Mouse (Mus musculus): ENCODE data around the gene Iqcf4.
"Not testable (repeated sequence)": the region's sequence is repeated elsewhere in the genome, so short reads cannot be mapped to it uniquely, and the experiment has no call there.

Iqcf4 gene

DNA sequence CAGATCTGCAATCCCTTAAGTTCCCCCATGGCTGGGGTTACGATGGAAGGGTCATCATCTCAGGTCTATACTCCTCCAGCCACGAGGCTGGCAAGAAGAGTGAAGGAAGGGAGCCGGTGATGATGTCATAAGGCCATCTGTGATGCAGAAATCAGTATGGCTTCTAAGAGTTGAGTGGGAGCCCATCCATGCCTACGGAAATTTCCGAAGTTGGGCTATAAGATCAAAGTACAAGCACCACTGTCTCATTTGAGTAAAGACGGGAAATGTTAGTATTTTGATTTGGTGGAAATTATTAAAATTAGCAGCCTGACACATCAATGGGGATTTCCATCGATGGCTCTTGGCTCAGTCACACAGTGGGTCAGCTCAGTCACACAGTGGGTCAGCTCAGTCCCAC lies at the start of gene Iqcf4:
Gene Iqcf4 (minus strand): TSS at position 101 of the 400 bp plus-strand sequence.
- DNase-seq (ENCODE audit: low read depth, low spot score), result no peak

DNA sequence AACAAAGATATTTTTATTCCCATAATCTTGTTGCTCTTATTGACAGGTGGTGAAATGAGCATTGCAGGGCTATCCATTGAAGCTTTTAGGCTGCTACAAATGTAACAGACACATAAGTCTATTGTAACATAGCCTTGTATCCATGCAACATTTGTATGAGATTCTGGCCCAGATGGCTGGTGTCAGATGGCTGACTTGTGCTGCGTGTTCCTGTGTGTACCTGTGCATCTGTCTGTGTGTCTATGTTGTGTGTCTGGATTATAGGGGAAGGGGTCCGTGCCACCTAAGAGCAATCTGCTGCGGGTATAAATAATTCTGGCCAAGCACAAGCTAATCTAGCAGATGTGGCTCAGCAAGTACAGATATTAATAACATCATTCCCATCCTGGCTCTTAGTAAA lies 46.7 kb upstream of the Iqcf4 start:
- no peak for DNase-seq (ENCODE audit: low read depth, low spot score)

DNA sequence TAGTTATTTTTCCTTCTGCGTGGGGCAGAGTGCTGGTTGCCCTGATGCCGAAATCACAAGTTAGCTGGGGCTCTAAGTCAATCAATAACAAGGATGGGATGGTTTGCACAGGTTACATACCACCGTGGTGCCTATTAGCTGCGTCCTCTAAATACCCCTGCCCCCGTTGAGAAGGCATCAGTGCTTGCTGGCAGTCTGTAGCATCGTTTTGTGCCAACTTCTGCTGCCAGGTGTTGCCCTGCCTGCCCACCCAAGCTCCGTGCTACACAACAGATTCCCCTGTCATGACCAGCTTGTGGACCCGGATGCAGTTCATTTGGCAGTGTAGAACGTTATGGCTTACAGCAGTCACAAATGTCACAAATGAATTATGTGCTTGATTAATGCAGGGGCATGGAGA lies 45.5 kb upstream of the Iqcf4 start:
- DNase-seq (ENCODE audit: low read depth, low spot score), result no peak

DNA sequence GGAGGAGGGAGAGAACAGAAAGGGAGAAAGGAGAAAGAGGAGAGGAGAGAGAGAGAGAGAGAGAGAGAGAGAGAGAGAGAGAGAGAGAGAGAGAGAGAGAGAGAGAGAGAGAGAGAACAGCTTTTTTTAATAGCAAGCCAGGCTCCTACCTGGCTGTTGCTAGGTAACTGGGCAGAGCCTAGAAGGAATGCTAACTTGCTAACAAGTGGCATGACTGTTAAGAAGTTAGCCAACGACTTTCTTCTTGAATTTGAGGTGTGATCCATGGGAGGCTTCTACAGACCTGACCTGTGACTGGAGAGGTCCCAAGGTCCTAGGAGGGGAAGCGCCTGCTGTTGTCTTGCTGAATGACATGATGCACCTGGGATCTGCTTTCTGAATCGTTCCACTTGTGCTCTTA lies 43.8 kb upstream of the Iqcf4 start:
- no peak for DNase-seq (ENCODE audit: low read depth, low spot score)

DNA sequence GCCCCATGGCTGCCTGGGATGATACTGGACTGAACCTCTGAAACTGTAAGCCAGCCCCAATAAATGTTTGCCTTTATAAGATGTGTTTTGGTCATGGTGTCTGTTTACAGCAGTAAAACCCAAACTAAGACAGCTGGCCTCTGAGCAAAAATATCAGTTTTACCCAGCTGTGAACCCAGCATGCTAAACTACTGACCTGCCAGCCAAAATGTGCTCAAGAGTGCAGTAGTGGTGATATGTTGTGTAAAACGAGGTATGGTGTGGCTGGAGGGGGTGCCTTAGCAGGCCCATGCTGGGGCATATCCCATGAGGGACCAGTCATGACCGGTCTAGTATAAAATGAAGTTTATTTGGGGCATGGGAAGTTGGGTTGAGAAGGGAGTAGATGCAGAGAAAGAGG lies 43.2 kb upstream of the Iqcf4 start:
- DNase-seq (ENCODE audit: low read depth, low spot score), result no peak

DNA sequence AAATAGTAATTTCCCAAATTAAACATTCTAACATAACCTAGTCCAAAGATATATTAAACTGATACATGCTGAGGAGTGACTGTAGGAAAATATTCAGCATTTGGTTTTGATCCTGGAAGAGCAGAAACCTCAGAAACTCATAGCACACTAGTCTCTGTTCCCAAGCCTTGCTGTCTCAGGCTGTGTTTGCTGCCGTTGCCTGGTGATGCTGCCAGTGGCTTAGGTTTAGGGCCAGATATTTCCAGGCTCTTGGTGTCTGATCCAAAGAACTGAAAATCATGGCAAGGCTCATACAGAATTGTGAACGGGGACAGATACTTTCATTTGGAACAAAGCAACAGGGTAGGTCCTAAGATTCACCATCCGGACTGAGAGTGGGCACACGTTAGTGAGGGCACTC lies 39.9 kb upstream of the Iqcf4 start:
- no peak for DNase-seq (ENCODE audit: low read depth, low spot score)

DNA sequence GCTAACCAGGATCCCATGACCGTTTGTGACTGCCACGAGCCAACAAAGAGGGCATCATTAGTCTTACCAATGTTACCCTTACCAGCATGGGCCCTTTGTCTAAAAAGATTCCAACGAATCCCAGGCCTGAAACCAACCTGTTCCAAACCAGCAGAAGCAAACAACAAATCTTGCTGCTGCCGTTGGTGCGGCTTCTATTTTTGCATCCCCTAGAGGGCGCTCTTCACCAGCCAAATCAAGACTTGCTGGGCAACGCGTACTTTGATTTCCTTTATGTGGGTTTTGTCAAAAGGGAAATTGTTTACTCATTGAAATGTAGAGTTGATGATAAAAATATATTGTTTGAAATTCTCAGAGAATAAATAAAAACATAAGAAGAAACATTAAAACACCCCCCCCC lies 29.8 kb upstream of the Iqcf4 start:
- DNase-seq (ENCODE audit: low read depth, low spot score), result peak; percentile 28

DNA sequence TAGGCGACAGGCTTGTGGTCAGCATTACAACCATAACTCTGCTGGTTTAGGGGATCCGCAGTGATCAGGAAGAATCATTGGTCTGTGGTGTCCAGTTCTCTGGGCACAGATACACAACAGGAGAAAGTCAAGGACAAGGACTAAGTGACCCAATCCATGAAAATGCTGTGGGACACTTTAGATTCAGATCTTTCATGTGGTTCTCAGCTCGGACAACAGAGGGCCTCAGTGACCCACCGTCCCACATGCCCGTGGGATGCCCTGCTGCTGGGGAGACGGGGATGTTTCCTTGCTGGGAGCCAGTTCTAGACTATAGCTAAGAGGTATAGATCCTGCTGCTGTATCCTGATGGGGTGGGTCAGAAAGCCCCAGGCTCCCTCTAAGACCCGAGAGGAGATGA lies 27.7 kb upstream of the Iqcf4 start:
- no peak for DNase-seq (ENCODE audit: low read depth, low spot score)

DNA sequence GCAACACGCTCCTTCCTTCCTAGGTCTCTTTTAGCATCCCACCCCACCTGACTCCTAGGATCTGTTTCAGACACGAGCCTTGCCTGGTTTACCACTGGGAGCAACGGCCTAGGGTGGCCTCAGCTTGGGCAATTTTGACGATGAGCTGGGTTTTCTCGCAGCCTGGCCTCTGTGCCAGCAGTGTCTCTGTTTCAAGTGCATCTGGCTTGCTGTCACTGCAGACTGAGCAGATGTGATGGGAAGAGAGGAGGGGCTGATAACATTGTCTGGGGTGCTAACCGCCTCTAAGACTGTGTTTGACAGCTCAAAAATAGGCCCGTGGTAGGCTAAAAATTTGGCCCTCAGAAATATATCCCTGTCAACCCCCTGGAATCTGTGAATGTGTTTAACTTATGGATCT lies 25.0 kb upstream of the Iqcf4 start:
- no peak for DNase-seq (ENCODE audit: low read depth, low spot score)

DNA sequence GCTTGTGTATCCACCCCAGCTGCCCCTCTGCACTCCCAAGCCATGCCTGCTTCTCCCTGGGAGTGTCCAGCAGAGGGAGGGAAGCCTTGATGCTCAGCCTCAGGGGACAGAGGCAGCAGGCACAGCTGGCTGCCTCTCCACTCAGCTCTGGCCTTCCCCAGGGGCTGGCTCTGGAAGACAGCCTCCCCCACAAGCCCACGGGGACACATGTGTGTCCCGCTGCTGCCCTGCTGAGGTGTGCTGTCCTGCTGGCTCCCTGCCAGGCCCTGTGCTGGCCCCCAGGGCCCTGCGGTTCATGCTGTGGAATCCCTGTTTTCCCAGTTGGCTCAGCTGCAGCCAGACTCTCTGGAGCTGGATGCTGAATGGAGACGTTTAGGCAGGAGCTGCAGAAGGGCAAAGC lies 24.6 kb upstream of the Iqcf4 start:
- DNase-seq (ENCODE audit: low read depth, low spot score), result not testable (repeated sequence)

DNA sequence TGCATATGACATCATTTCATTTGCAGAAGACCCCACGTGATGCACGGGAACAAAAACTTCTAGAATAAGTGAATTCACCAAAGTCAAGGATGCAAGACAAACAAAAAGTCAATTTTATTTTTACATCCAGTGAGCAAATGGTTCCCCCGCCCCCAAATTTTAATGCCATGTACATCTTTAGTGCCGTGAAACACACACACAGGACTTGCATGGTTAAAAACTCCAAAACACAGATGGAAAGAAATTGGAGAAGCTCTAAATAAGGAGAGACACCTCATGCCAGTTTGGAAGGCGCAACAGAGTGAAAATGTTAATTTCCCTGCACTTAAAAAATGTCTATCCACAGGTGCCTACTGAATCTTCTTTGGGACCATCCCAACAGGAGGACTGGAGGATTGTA lies 21.4 kb upstream of the Iqcf4 start:
- DNase-seq (ENCODE audit: low read depth, low spot score), result no peak

DNA sequence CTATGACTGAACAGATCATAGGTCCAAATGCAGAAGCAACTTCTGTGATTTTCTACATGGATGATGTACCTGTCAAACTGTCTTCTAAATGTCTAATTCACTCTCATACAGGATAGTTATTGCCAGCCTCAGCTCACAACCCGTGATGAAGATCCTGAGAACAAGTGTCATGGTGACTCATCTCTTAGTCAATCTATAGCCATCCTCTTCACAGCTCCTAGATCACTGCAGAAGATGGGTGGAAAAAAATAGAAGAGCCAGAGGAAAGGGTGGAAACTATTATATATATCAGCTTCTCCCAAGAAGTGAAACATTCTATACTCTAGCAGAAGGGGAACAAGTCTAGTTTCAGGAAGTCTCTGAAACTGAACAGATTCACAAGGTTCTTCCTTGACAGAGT lies 11.8 kb upstream of the Iqcf4 start:
- DNase-seq (ENCODE audit: low read depth, low spot score), result no peak

DNA sequence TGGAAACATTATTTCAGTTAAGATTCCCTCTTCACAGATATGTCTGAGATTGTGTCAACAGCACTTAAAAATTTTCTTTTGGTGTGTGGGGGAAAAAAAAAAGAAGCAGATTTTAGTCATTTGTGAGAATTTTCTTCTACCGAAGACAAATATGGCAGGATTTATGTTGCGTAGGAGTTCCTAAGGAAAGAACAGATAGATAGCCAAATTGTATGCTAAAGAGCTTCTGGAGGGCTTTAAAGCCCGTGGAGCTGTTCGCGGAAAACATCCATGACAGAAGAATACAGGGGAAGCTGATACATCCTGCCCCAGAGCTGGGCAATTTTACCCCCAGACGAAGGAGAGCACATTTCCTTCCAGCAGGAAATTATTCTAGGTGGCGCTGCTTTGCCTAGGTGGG lies 9.2 kb upstream of the Iqcf4 start:
- DNase-seq (ENCODE audit: low read depth, low spot score), result no peak

DNA sequence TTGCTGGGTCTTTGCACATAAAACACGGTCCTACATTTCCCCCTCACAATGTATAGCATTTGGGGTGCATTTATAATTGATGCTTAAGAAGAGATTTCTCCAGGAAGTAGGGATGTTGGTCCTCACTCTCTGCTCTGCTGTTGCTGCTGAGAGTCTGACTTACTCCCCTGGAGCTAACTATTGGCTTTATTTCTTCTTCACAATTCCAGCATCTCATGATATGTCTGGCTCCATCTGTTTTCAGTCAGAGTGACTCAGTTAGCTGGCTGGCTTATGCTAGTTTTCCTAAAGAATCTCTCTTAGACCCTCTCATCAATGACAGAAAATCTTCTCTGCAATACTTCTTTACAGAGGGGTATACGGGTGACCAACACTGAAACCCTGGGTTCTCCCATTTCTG lies 5.3 kb upstream of the Iqcf4 start:
- no peak for DNase-seq (ENCODE audit: low read depth, low spot score)

DNA sequence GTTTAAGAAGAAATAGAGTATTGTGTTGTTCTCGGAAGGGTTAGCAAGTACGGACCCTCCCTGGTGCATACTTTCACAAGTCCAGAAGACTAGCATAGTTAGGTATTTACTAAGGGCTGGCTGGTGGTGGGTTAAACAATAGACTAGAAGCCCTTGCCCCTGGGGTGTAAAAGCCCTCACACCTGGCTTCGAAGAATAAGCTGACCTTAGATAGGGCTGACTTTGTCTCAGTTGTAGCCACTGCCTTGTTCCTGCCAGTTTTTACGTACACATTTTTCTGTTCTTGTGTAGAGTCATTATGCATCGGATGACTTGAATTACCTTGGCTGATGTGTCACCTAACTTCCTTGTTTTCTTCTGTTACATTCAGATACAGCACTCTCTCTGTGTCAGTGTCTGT lies 2.6 kb upstream of the Iqcf4 start:
- no peak for DNase-seq (ENCODE audit: low read depth, low spot score)

DNA sequence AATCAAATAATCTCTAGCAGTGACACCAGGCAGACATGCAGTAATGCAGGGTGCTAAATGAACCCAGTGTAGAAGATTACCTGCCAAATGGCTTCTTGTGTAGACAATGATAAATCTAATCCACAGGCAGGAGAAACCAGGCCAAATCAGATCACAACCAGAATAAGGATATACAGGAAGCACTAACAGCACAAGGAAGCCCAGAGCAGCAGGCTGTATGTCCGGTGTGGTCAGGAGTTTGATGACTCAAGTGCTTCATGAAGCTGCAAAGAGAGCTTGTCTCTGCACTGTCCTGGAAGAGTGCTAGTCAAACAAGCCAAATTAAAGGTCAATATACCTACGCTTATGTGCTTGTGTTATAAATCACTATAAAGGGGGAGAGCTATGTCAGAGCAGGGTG lies 1.4 kb upstream of the Iqcf4 start:
- no peak for DNase-seq (ENCODE audit: low read depth, low spot score)

DNA sequence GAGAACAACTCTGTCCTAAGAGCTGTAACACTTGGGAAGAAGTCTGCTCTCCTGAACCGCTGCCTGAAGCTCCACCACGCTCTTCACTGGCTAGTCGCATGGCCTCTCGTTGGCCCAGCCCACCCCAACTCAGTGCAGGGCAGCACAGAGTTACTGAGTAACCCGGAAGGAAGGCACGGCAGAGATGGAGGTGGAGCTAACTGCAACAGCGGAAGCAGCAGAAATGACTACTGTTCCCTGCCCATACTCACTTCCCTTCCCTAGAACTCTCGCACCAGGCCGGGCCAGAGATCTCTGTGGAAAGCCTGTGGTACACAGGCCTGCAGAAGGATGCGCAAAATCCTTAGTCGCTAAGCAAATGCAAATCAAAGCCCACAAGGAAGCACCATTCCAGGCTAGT lies 4.4 kb downstream of the Iqcf4 start:
- DNase-seq (ENCODE audit: low read depth, low spot score), result no peak

DNA sequence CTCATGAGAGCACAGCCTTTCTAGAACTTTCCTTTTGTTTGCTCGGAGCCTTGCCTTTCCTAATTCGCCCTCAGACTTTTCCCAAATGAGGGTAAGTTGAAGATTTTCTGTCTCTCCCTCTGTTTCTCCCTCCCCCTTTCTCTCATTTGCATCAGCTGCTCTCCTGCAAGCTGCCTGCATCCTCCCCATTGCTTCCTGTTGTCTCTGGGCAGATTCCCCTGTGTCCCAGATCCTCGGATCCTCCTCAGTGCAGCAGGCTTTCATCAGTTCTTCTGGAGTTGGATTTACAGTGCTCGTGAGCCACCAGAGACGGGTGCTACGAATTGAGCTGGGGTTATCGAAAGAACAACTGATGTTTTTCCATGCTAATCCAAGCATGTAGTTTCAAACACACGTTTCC lies 6.8 kb downstream of the Iqcf4 start:
- DNase-seq (ENCODE audit: low read depth, low spot score), result no peak

DNA sequence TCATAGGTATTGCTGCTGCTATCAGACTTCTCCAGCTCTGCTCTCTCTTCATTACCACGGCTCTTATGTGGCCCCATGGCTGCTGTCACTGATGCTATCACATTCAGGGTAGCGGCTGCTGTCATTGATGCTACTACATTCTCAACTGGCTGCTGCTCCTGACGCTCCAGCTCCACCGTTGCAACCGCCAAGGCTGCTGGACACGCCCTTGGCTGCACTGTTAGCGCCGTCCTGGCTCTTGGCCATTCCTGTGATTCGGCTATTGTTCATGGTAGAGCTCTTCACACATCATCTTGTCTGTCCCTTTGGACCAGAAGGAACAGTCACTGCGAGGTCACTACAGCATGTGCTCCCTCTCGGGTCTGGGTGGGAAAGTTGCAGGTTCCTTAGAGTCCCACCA lies 8.5 kb downstream of the Iqcf4 start:
- no peak for DNase-seq (ENCODE audit: low read depth, low spot score)

DNA sequence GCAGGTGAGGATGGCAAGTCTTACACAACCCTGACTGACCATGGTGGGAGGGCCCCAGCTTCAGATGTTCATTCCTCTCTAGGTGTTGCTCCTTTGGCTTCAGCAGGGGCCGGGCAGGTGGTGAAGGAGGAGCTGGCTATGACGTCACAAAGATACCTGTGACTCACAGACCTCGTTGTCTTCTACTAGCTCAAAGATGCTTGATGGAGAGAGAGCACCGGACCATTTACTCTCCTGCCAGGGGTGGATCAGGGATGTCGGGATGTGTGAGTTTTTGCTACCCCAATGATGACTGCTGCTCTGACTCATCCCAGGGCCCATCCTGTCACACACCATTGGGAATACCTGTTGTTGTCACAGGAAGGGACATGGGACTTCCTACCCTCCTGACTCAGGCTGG lies 9.3 kb downstream of the Iqcf4 start, which contains the start of gene Iqcf3:
Gene Iqcf3 (minus strand): TSS at position 101 of the 400 bp plus-strand sequence.
- no peak for DNase-seq (ENCODE audit: low read depth, low spot score)

DNA sequence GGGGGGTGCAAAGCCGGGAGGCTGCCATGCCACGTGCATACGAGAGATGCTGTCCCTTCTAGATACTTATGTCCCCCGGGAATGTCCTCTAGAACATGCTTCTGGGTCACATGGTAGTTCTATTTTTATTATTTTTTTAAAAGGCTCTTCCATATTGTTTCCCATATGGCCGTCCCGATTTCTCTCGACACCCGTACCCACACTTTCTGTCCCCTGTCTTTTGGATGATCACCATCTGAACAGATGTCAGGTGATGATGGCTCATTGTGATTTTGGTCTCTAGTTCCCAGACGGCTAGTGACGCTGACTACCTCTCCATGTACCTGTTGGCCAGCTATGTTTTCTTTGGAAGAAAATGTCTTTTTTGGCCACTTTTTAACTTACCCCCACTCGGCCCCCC lies 35.8 kb downstream of the Iqcf4 start:
- no peak for DNase-seq (ENCODE audit: low read depth, low spot score)

DNA sequence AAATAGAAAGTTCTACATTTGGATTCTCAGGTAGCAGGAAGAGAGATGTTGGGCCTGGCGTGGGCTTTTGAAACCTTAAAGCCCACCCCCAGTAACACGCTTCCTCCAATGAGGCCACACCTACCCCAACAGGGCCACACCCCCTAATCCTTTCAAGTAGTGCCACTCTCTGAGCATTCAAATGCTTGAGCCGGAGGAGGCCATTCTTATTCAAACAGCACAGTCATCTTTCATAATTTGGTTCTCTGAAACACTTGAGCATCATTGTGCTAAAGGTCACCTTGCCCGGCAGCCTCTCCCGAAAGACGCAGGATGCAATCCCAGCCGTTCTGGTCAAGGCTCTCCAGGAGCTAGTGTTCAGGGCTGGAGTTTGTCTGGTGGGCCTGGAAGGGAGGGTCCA lies 36.5 kb downstream of the Iqcf4 start:
- peak; percentile 20 for DNase-seq (ENCODE audit: low read depth, low spot score)

DNA sequence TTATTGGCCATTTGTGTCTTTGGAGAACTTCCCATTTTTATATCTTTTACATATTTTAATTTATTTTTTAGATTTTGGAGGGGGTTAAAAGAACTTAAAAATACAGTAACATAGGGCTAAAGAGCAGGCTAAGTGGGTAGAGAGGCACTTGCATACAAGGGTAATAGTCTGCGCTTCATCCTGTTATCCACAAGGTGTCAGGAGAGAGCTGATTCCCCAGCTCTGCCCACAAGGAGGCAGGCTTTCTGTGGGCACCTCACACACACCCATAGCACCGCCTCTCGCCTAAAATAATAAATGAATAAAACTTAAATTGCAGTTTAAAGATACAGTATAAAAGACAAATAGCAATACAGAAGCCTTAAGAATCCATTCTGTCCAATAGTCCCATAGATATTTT lies 39.0 kb downstream of the Iqcf4 start:
- peak; percentile 33 for DNase-seq (ENCODE audit: low read depth, low spot score)

DNA sequence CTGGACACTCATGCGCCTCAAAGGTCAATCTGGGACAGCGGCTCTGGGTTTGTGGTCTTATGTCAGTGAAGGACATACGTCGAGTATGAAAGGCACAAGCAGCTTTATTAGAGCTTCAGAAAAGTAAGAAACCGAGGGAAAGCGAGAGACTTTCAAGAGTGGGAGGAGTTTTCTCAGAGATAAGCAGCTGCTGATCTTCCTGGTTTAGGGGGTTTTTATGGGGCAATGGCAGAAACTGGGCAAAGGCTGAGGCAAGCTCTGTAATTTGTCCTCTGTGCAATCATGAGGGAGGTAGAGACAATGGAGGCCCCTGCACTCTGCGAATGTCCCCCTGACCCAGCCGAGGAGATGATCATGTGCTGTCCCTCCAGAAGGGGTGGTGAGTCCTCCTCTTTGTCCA lies 50.9 kb downstream of the Iqcf4 start:
- no peak for DNase-seq (ENCODE audit: low read depth, low spot score)

DNA sequence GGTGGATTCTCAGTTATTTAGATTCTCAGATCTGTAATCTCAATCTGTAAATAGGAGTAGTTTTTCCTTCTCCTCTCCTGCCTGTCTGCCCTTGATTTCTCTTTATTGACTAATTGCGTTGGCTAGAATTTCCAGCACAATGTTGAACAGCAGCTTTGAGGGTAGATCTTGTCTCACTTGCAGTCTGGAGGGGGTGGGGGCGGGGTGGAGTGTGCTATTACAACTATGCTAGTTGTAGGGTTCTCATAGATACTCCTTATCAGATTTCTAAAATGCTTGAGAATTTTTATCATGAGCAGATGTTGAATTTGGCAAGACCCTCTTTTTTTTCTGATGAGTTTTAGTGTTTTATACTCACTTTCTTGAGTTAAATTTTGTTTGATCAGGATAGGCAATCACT lies 51.4 kb downstream of the Iqcf4 start:
- DNase-seq (ENCODE audit: low read depth, low spot score), result no peak
